Mouse (Mus musculus) hindbrain, embryonic 14.5 days (tissue): ENCODE measurements at regions not wholly inside any gene's neighbourhood (a gene's known extent, or its start where the extent isn't known, plus 50 kb on each side); places are given as distances from the start of the nearest gene placed in this dataset.

Source experiments
- ATAC-seq: fragments of 200-750 bp; cut with Nextera tagmentation; 2 replicates; pipeline ENCODE4 v1.8.0; 2017; ENCODE audit warnings: moderate number of reproducible peaks, mild to moderate bottlenecking, moderate TSS enrichment, moderate library complexity; ENCODE audit not compliant: low FRiP score
- DNase-seq: peaks from one replicate; pipeline ENCODE4 v3.0.0-alpha.2; 2015; ENCODE audit warnings: low spot score
- H3K27ac ChIP-seq: fragments of 300-500 bp; sonication (generic); 2 replicates; pipeline ENCODE4 v1.5.1; 2014; ENCODE audit warnings: mild to moderate bottlenecking, moderate library complexity
- H3K27me3 ChIP-seq: fragments of 300-500 bp; sonication (generic); 2 replicates; pipeline ENCODE4 v1.6.1; 2014; ENCODE audit warnings: mild to moderate bottlenecking, low read length, mixed read lengths; ENCODE audit not compliant: control insufficient read depth, insufficient read depth
- H3K36me3 ChIP-seq: fragments of 300-500 bp; sonication (generic); replicated peaks from 2 replicates; pipeline ENCODE4 v1.6.1; 2014; ENCODE audit not compliant: control insufficient read depth, insufficient read depth
- H3K4me1 ChIP-seq: fragments of 300-500 bp; sonication (generic); replicated peaks from 2 replicates; pipeline ENCODE4 v1.6.1; 2014; ENCODE audit warnings: antibody characterized with exemption, low read length, mixed read lengths; ENCODE audit not compliant: control insufficient read depth, insufficient read depth
- H3K4me2 ChIP-seq: fragments of 300-500 bp; sonication (generic); replicated peaks from 2 replicates; pipeline ENCODE4 v1.6.1; 2014; ENCODE audit warnings: mild to moderate bottlenecking, moderate library complexity
- H3K4me3 ChIP-seq: fragments of 300-500 bp; sonication (generic); replicated peaks from 2 replicates; pipeline ENCODE4 v1.5.1; 2014; ENCODE audit warnings: mild to moderate bottlenecking, low read length
- H3K9ac ChIP-seq: fragments of 300-500 bp; sonication (generic); 2 replicates; pipeline ENCODE4 v1.6.1; 2014
- H3K9me3 ChIP-seq: fragments of 300-500 bp; sonication (generic); 2 replicates; pipeline ENCODE4 v1.6.1; 2016; ENCODE audit warnings: low read length; ENCODE audit not compliant: control insufficient read depth
- WGBS: fragments of 180-500 bp; shearing (Covaris S2); extraction: QIAGEN DNeasy Blood & Tissue Kit; methylation state at CpG from one replicate; pipeline ENCODE4 v1.1.7; 2014; 5-methylcytosine and 5-hydroxymethylcytosine counted together

DNA sequence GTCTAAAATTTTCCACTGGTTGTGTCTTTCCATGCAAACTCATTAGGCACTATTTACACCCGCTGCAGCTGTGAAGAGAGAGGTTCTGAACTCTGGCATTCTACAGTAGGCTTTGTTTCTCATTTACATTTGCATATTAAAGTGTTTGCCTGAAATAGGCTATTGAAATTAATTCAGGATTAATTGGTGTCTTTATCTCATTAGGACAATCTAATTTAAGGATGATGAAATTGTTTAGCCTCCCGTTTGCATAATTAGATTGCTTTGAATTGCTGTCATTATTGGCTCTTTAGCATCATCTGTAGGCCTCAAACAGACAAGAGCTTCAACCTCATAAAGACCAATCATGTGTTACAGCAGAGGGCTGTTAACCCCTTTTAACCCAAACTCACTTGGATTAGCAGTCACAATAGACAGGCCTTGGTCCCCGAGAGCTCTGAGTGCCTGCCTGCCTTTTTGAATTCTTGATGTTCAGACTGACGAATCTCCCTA lies 476.7 kb upstream of the Pbx1 start:
- H3K27ac ChIP-seq = no peak overlapping the region
- H3K36me3 ChIP-seq = no peaks in the 10 kb centered on the region
- DNase-seq = peak; percentile 43
- no peak overlapping the region for H3K9ac ChIP-seq
- H3K4me3 ChIP-seq = no peak overlapping the region
- no peaks in the 10 kb centered on the region for H3K4me1 ChIP-seq
- no peaks in the 10 kb centered on the region for H3K9me3 ChIP-seq
- peak; percentile 77 for ATAC-seq
- H3K4me2 ChIP-seq = no peak overlapping the region
- 24% methylated on average over 4 of the region's 4 CpGs for WGBS
- no peaks in the 10 kb centered on the region for H3K27me3 ChIP-seq

GRCm38 (mm10) chr1:168908192-168908591 lies 476.1 kb upstream of the Pbx1 start:
- Histone ChIP-seq H3K4me3 (no peak overlapping the region), H3K27me3 (no peaks in the 10 kb centered on the region), H3K9ac (no peak overlapping the region), H3K36me3 (no peaks in the 10 kb centered on the region), H3K4me1 (no peaks in the 10 kb centered on the region), H3K9me3 (no peaks in the 10 kb centered on the region), H3K27ac (no peak overlapping the region), H3K4me2 (no peak overlapping the region)
- ATAC-seq (no peak), DNase-seq (no peak)
- 84% methylated on average over 6 of the region's 6 CpGs for WGBS

- DNase-seq = no peak
- no peak overlapping the region for H3K4me3 ChIP-seq
- H3K36me3 ChIP-seq = no peaks in the 10 kb centered on the region
- H3K9ac ChIP-seq = no peak overlapping the region
- WGBS = 90% methylated on average over 2 of the region's 2 CpGs
- no peak for ATAC-seq
- H3K4me2 ChIP-seq = no peak overlapping the region
- H3K9me3 ChIP-seq = no peaks in the 10 kb centered on the region
- H3K27me3 ChIP-seq = no peaks in the 10 kb centered on the region
- H3K27ac ChIP-seq = no peak overlapping the region
- no peaks in the 10 kb centered on the region for H3K4me1 ChIP-seq
Observed at GRCm38 (mm10) chr1:168898483-168898882, 466.4 kb upstream of the Pbx1 start.

DNA sequence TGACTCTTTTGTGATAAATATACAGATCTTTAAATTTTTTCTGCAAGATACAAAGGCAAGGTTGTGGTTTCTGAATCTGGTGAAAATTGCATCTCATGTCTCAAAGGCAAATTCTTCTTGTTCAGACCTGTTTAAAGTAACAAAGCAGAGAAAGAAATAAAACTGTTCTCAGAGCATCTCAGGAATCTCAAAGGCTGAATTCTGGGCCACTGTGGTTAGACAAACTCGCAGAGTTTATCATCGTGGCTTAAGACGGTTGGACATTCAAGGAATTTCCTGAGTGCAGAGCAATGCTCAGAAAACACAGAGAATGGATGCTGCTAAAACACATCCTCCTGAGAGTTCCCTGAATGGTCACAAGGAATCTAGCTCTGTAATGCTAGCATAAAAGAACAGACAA lies 429.5 kb upstream of the Pbx1 start:
- no peaks in the 10 kb centered on the region for H3K4me1 ChIP-seq
- WGBS = 80% methylated on average over 3 of the region's 3 CpGs
- DNase-seq (no peak), ATAC-seq (no peak)
- no peak overlapping the region for H3K4me2 ChIP-seq
- no peaks in the 10 kb centered on the region for H3K9me3 ChIP-seq
- H3K36me3 ChIP-seq = no peaks in the 10 kb centered on the region
- H3K9ac ChIP-seq = no peak overlapping the region
- H3K4me3 ChIP-seq = no peak overlapping the region
- H3K27ac ChIP-seq = no peak overlapping the region
- H3K27me3 ChIP-seq = no peaks in the 10 kb centered on the region

GRCm38 (mm10) chr1:168823184-168823583 lies 391.1 kb upstream of the Pbx1 start:
- Histone ChIP-seq H3K27me3 (no peaks in the 10 kb centered on the region), H3K9me3 (no peaks in the 10 kb centered on the region), H3K4me1 (no peaks in the 10 kb centered on the region), H3K27ac (no peak overlapping the region), H3K9ac (no peak overlapping the region), H3K4me3 (no peak overlapping the region), H3K36me3 (no peaks in the 10 kb centered on the region), H3K4me2 (no peak overlapping the region)
- DNase-seq = no peak
- 77% methylated on average over 3 of the region's 3 CpGs for WGBS
- ATAC-seq = no peak

DNA sequence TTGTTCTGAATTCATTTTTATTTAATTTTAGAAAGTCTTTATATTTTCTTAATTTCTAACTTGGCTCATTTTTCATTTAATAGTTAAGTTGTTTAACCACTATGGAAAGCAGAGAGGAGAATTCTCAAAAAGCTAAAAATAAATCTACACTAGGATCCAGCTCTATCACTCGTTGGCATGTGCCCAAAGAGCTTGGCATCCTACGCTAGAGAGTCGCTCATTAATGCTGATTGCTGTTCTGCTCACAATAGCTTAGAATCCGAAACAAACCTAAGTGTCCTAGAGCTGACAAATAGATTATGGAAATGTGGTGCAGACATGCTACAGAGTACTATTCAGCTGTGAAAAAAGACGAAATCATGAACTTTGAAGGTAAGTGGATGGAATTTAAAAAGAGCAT lies 386.3 kb upstream of the Pbx1 start:
- no peaks in the 10 kb centered on the region for H3K36me3 ChIP-seq
- H3K27me3 ChIP-seq = no peaks in the 10 kb centered on the region
- H3K4me3 ChIP-seq = no peak overlapping the region
- no peak overlapping the region for H3K9ac ChIP-seq
- H3K4me1 ChIP-seq = no peaks in the 10 kb centered on the region
- 67% methylated on average over 5 of the region's 5 CpGs for WGBS
- ATAC-seq (no peak), DNase-seq (no peak)
- H3K9me3 ChIP-seq = 0 out of 2 replicates have a peak, but pooled peaks cover 6% of the 10 kb centered on the region
- no peak overlapping the region for H3K27ac ChIP-seq
- no peak overlapping the region for H3K4me2 ChIP-seq

DNA sequence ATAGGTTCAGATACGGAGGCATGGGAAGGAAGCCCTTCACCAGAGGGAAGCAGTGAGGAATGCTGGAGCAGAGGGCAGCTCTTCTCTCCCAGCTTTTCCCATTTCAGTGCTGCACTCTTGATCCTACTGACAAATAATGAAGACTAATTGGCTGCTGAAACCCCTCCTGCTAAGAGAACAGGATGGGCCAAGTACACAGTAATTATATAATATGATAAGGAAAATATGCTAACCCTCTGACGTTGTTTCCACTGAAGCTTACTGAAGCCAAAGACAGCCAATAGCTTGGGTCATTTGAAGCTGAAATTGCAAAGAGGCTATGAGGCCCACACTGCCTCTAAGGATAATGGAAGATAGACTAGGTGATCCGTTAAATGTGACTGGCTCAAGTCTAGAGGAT lies 375.0 kb upstream of the Pbx1 start:
- Histone ChIP-seq H3K9me3 (no peaks in the 10 kb centered on the region), H3K36me3 (no peaks in the 10 kb centered on the region), H3K27ac (no peak overlapping the region), H3K9ac (no peak overlapping the region), H3K4me3 (no peak overlapping the region), H3K27me3 (no peaks in the 10 kb centered on the region), H3K4me1 (no peaks in the 10 kb centered on the region; the same call in 1 of the 2 replicates), H3K4me2 (no peak overlapping the region)
- no peak for ATAC-seq
- no peak for DNase-seq
- 52% methylated on average over 3 of the region's 3 CpGs for WGBS

- WGBS = 64% methylated on average over 3 of the region's 3 CpGs
- DNase-seq = no peak
- no peak for ATAC-seq
Observed at GRCm38 (mm10) chr1:168805442-168805841, 373.4 kb upstream of the Pbx1 start.

GRCm38 (mm10) chr1:168801046-168801445 lies 369.0 kb upstream of the Pbx1 start:
- H3K27ac ChIP-seq = no peak overlapping the region

More at GRCm38 (mm10) chr1:168805442-168805841, 373.4 kb upstream of the Pbx1 start:
- Histone ChIP-seq H3K27me3 (no peaks in the 10 kb centered on the region), H3K4me1 (no peaks in the 10 kb centered on the region), H3K36me3 (no peaks in the 10 kb centered on the region), H3K9ac (no peak overlapping the region), H3K4me2 (no peak overlapping the region), H3K27ac (no peak overlapping the region), H3K9me3 (no peaks in the 10 kb centered on the region), H3K4me3 (no peak overlapping the region)

DNA sequence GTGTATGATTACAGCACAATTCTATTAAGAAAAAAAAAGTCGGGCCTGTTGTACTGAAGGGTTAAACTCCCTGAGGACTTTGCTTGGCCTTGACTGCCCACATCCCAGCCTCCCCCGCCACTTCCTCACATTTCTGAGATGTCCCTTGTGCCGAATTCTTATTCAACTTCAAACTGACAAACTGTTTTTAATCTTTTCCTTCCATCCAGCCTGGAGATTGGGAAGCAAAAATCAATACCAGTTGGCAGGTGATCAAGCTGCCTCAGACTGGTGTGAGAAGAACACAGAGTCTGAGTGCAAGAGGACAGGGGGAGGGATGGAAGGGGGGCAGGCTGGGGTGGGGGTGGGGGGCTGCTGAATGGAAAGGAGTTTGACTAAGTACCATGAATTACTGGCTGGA lies 354.7 kb upstream of the Pbx1 start:
- no peaks in the 10 kb centered on the region for H3K36me3 ChIP-seq
- DNase-seq (no peak), ATAC-seq (no peak)

More at GRCm38 (mm10) chr1:168801046-168801445, 369.0 kb upstream of the Pbx1 start:
- H3K4me1 ChIP-seq = no peaks in the 10 kb centered on the region
- DNase-seq (no peak), ATAC-seq (no peak)
- no peak overlapping the region for H3K4me3 ChIP-seq
- WGBS = 92% methylated on average over 1 of the region's 1 CpGs
- H3K9me3 ChIP-seq = no peaks in the 10 kb centered on the region
- H3K9ac ChIP-seq = no peak overlapping the region
- H3K36me3 ChIP-seq = no peaks in the 10 kb centered on the region
- H3K27me3 ChIP-seq = no peaks in the 10 kb centered on the region
- H3K4me2 ChIP-seq = no peak overlapping the region

More for the DNA sequence above, 354.7 kb upstream of the Pbx1 start:
- Histone ChIP-seq H3K4me3 (no peak overlapping the region), H3K4me1 (no peaks in the 10 kb centered on the region), H3K27me3 (no peaks in the 10 kb centered on the region), H3K9ac (no peak overlapping the region), H3K9me3 (no peaks in the 10 kb centered on the region), H3K27ac (no peak overlapping the region), H3K4me2 (no peak overlapping the region)
- 35% methylated on average over 3 of the region's 3 CpGs for WGBS
